In the genomic region with DNA sequence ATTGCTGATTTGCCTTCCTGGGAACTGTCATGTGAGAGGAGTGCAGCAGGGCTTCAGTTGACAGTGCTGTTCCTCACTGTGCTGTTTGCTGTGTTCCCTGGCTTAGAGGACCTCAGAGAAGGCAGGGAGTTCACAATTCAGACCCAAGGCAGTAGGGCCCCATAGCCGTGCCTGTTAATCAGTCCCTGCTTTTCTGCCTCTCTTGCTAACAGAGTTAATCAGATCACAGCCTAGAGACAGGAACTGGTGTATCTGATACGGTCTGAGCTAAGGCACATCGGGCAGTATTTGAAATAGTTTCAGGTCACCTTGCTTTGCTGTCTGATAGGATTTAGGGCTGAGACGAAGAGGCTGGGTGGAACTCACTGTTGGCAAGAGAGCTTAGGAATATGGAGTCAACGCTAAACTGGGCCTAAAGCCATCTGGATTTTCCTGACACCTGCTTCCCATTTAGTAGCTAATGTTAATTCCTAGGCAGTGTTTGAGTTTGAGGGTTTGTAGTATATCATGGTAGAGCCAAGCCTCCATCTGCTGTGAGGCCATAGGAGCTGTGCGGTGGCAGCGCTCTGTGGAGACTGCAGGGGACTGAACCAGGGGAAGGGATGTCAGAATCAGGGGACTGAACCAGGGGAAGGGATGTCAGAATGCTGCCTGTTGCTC, we compare ENCODE assay signal across 10 mouse cellular contexts. TPM values are rescaled to one million over a fixed set of nuclear protein-coding genes. Genes with fewer than 3 reads are reported as not detected.
DNase-seq lines count a peak whose midpoint lies in the region; ATAC-seq and TF ChIP-seq lines count a peak whose summit lies in the region.
"Had no signal": no experiment of that assay in that cellular context is flagged by ENCODE, and none has a peak within 500 bp of the region (broad histone marks: within the 10 kb centered on the region; RNA-seq: fewer than 3 reads in every experiment).

No protein-coding gene starts in this region.

- no peaks in the 10 kb centered on the region for H3K9me3 ChIP-seq in heart, embryonic 11.5 days (replicated peaks; ENCODE audit: control insufficient read depth, low read length)
- H3K9me3 ChIP-seq in embryonic facial prominence, embryonic 14.5 days (ENCODE audit: control insufficient read depth, low read length), result no peaks in the 10 kb centered on the region
- no peaks in the 10 kb centered on the region for H3K9me3 ChIP-seq in liver, embryonic 13.5 days (replicated peaks)

- no peak for TF ChIP-seq POLR2A in bone marrow macrophage, adult 2 months (IDR thresholded peaks at IDR 0.05; ENCODE audit: borderline replicate concordance, low read depth, low read length)

- peaks cover 31% of the 10 kb centered on the region for H3K4me1 ChIP-seq in heart, embryonic 11.5 days (ENCODE audit: control insufficient read depth, insufficient read depth, low read length)
- peaks cover 44% of the 10 kb centered on the region for H3K4me1 ChIP-seq in bone marrow macrophage, adult 2 months (ENCODE audit: control insufficient read depth, insufficient read depth, low read length)
- H3K4me1 ChIP-seq in embryonic facial prominence, embryonic 14.5 days (ENCODE audit: control insufficient read depth, insufficient read depth, low read length), result peaks cover 18% of the 10 kb centered on the region
- H3K4me1 ChIP-seq in liver, embryonic 13.5 days (replicated peaks), result peaks cover 72% of the 10 kb centered on the region

- no peaks in the 10 kb centered on the region for H3K27me3 ChIP-seq in heart, embryonic 11.5 days (ENCODE audit: control insufficient read depth, insufficient read depth, low read length)
- no peaks in the 10 kb centered on the region for H3K27me3 ChIP-seq in embryonic facial prominence, embryonic 14.5 days (replicated peaks; ENCODE audit: control insufficient read depth, insufficient read depth, low read length)
- H3K27me3 ChIP-seq in liver, embryonic 13.5 days, result no peaks in the 10 kb centered on the region

- intact Hi-C loops in heart, postnatal 25 days (cut with DNase I), result no loop called here
- intact Hi-C loops in left cerebral cortex, postnatal 4 days (cut with DNase I), result no loop called here
- intact Hi-C loops in left cerebral cortex, postnatal 10 days (cut with DNase I), result no loop called here

- WGBS in heart, embryonic 11.5 days (ENCODE audit: insufficient replicate concordance), result 51% methylated on average over 7 of the region's 7 CpGs
- WGBS in embryonic facial prominence, embryonic 14.5 days, result 24% methylated on average over 7 of the region's 7 CpGs
- 34% methylated on average over 7 of the region's 7 CpGs for WGBS in liver, embryonic 13.5 days (ENCODE audit: insufficient replicate concordance)

- H3K27ac ChIP-seq in heart, embryonic 11.5 days (ENCODE audit: low read depth, low read length), result peak overlapping the region; percentile 35; the same call in 1 of the 2 replicates
- peak overlapping the region; percentile 22; the same call in 1 of the 2 replicates for H3K27ac ChIP-seq in bone marrow macrophage, adult 2 months (ENCODE audit: insufficient read depth, low read depth, low read length)
- peak overlapping the region; percentile 50 for H3K27ac ChIP-seq in embryonic facial prominence, embryonic 14.5 days (replicated peaks; ENCODE audit: low read depth, low read length)
- peak overlapping the region; percentile 60 for H3K27ac ChIP-seq in liver, embryonic 13.5 days

- H3K9ac ChIP-seq in heart, embryonic 11.5 days (ENCODE audit: low read depth, low read length), result no peak overlapping the region
- no peak overlapping the region for H3K9ac ChIP-seq in embryonic facial prominence, embryonic 14.5 days (ENCODE audit: low read depth, low read length)
- peak overlapping the region; percentile 58 for H3K9ac ChIP-seq in liver, embryonic 13.5 days

- H3K4me3 ChIP-seq in heart, embryonic 11.5 days (ENCODE audit: low read depth, low read length), result no peak overlapping the region
- H3K4me3 ChIP-seq in bone marrow macrophage, adult 2 months (ENCODE audit: insufficient read depth, low read length), result no peak overlapping the region
- H3K4me3 ChIP-seq in embryonic facial prominence, embryonic 14.5 days (ENCODE audit: low read depth, low read length), result no peak overlapping the region
- no peak overlapping the region for H3K4me3 ChIP-seq in liver, embryonic 13.5 days (replicated peaks)
- H3K4me3 ChIP-seq: erythroblast, embryonic 14.5 days had no signal

- no peak for TF ChIP-seq CTCF in bone marrow macrophage, adult 2 months (IDR thresholded peaks at IDR 0.05; ENCODE audit: low read depth, low read length)

- ATAC-seq in heart, embryonic 11.5 days (replicated peaks; ENCODE audit: insufficient number of reproducible peaks, low FRiP score, low TSS enrichment), result no peak
- peak; percentile 50 for ATAC-seq in embryonic facial prominence, embryonic 14.5 days (ENCODE audit: low read depth)
- peak; percentile 90 for ATAC-seq in liver, embryonic 13.5 days (ENCODE audit: low read depth)

- no peak for DNase-seq in heart, postnatal 25 days (ENCODE audit: low spot score)
- DNase-seq in embryonic facial prominence, embryonic 14.5 days (ENCODE audit: low spot score), result peak; percentile 84
- DNase-seq in liver, embryonic 13.5 days, result peak; percentile 40
- no peak for DNase-seq in urinary bladder, postnatal 25 days (ENCODE audit: low spot score)
- DNase-seq in left cerebral cortex, postnatal 4 days, result no peak
- no peak for DNase-seq in left cerebral cortex, postnatal 10 days (ENCODE audit: extremely low spot score in 1 of 2, low spot score in 2 of 2)
- DNase-seq: thymus, postnatal 25 days had no signal

- no peak overlapping the region; the same call in 1 of the 2 replicates for H3K4me2 ChIP-seq in heart, embryonic 11.5 days
- no peak overlapping the region for H3K4me2 ChIP-seq in embryonic facial prominence, embryonic 14.5 days (ENCODE audit: low read depth, low read length)
- H3K4me2 ChIP-seq in liver, embryonic 13.5 days, result peak overlapping the region; percentile 50

- no peaks in the 10 kb centered on the region; the same call in 1 of the 2 replicates for H3K36me3 ChIP-seq in heart, embryonic 11.5 days (ENCODE audit: control insufficient read depth, insufficient read depth, low read length)
- peaks cover 4% of the 10 kb centered on the region; the same call in 1 of the 2 replicates for H3K36me3 ChIP-seq in embryonic facial prominence, embryonic 14.5 days (ENCODE audit: control insufficient read depth, insufficient read depth, low read length)
- peaks cover 15% of the 10 kb centered on the region for H3K36me3 ChIP-seq in liver, embryonic 13.5 days

RNA-seq across cellular contexts. Expression of gene Gna13, which starts 14.0 kb away (rescaled TPM):
- 24.9 and 28.9 TPM in 2 replicates for polyA plus RNA-seq in heart, embryonic 11.5 days (2014; fragmentation: Nextera tagmentation; extraction: Ambion mirVana)
- 10 to 100 TPM; 30.3 to 30.6 TPM for total RNA-seq in heart, postnatal 25 days (2021)
- polyA plus RNA-seq in bone marrow macrophage, adult 2 months (2012; ENCODE audit: insufficient read depth, insufficient read length, missing spikeins), result 77.0 and 84.9 TPM in 2 replicates
- polyA plus RNA-seq in embryonic facial prominence, embryonic 14.5 days (2014; fragmentation: Nextera tagmentation; extraction: Ambion mirVana), result 23.4 and 24.5 TPM in 2 replicates
- polyA plus RNA-seq in liver, embryonic 13.5 days (2015; fragmentation: Nextera tagmentation; extraction: Ambion mirVana), result 14.3 and 15.9 TPM in 2 replicates
- 10 to 100 TPM; 48.8 to 50.5 TPM for total RNA-seq in left cerebral cortex, postnatal 4 days (2021)
- total RNA-seq in left cerebral cortex, postnatal 10 days (2021), result 10 to 100 TPM; 46.3 TPM

RNA-seq across cellular contexts. Expression of gene 9930022D16Rik, which starts 37.1 kb away (rescaled TPM):
- 0.11 TPM in 1 of 2 replicates, not detected in the other for polyA plus RNA-seq in heart, embryonic 11.5 days (2014; fragmentation: Nextera tagmentation; extraction: Ambion mirVana)
- total RNA-seq in heart, postnatal 25 days (2021), result not detected
- polyA plus RNA-seq in bone marrow macrophage, adult 2 months (2012; ENCODE audit: insufficient read depth, insufficient read length, missing spikeins), result 0.40 and 0.49 TPM in 2 replicates
- polyA plus RNA-seq in embryonic facial prominence, embryonic 14.5 days (2014; fragmentation: Nextera tagmentation; extraction: Ambion mirVana), result 0.08 TPM in 1 of 2 replicates, not detected in the other
- polyA plus RNA-seq in liver, embryonic 13.5 days (2015; fragmentation: Nextera tagmentation; extraction: Ambion mirVana), result not detected in 2 replicates
- not detected for total RNA-seq in left cerebral cortex, postnatal 4 days (2021)
- total RNA-seq in left cerebral cortex, postnatal 10 days (2021), result not detected

RNA-seq across cellular contexts. Expression of gene Amz2, which starts 49.1 kb away (rescaled TPM):
- 37.6 and 38.8 TPM in 2 replicates for polyA plus RNA-seq in heart, embryonic 11.5 days (2014; fragmentation: Nextera tagmentation; extraction: Ambion mirVana)
- 10 to 100 TPM; 51.4 to 60.5 TPM for total RNA-seq in heart, postnatal 25 days (2021)
- 32.5 and 35.5 TPM in 2 replicates for polyA plus RNA-seq in bone marrow macrophage, adult 2 months (2012; ENCODE audit: insufficient read depth, insufficient read length, missing spikeins)
- polyA plus RNA-seq in embryonic facial prominence, embryonic 14.5 days (2014; fragmentation: Nextera tagmentation; extraction: Ambion mirVana), result 39.3 and 40.9 TPM in 2 replicates
- polyA plus RNA-seq in liver, embryonic 13.5 days (2015; fragmentation: Nextera tagmentation; extraction: Ambion mirVana), result 14.6 and 18.4 TPM in 2 replicates
- 100 to 1,000 TPM; 179 to 181 TPM for total RNA-seq in left cerebral cortex, postnatal 4 days (2021)
- total RNA-seq in left cerebral cortex, postnatal 10 days (2021), result 10 to 100 TPM; 88.6 to 96.2 TPM

Comparison
In these comparisons a context has a peak if more than half of its experiments do, and no peak if none do; other contexts are left out.
1. DNase-seq: peak in embryonic facial prominence, embryonic 14.5 days (single experiment) and liver, embryonic 13.5 days (single experiment); none in heart, postnatal 25 days (single experiment), urinary bladder, postnatal 25 days (single experiment), left cerebral cortex, postnatal 4 days (single experiment) and left cerebral cortex, postnatal 10 days (0 of 2).
2. Peak in every context shown above with its lines, with median percentiles within 50 percentile points of each other: H3K27ac ChIP-seq.